Mouse (Mus musculus): ENCODE measurements around the gene Nr1d2. TPM values are rescaled to one million over a fixed set of nuclear protein-coding genes. Genes with fewer than 3 reads are reported as not detected.

Nr1d2 gene
- total and polyA plus RNA-seq, 3 experiments, result 4.5 to 8.4 (median 6.8) TPM

DNA sequence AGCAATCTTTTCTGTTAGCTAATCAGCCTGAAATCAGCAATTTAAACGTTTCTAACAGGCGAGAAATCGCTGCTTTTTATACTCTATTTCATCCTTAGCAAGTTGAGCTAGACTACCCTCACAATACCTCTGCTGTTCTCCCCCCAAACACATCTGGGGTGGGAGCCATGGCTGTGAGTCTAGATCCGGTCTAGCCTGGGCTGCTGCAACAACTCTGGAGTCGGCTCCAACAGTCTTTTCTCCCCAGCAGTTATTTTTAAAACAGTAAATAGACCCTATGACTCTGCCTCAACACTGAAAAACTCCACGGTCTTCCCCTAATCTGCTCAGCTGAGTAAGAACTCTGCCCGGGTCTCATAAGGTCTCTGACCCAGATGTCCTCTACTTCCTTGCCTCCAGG lies 1.2 kb upstream of the Nr1d2 start:
- peaks cover 13% of the 10 kb centered on the region for H3K27me3 ChIP-seq (replicated peaks)
- H3K4me1 ChIP-seq (ENCODE audit: control insufficient read depth in 1 of 2, insufficient read depth in 2 of 2), result peaks cover 0 to 24% of the 10 kb centered on the region in 2 experiments; a peak in 2 of 4 replicates
- H3K79me2 ChIP-seq (replicated peaks; ENCODE audit: control insufficient read depth, extremely low read depth, insufficient read depth, poor library complexity, severe bottlenecking), result no peaks in the 10 kb centered on the region
- dilution Hi-C loops (cut with MboI; ENCODE audit: extremely low pct_ligation_motif_present, extremely low pct_unique_long_range_greater_than_20kb, low sequenced_read_pairs) (no loop called here), in situ Hi-C loops (cut with MboI; ENCODE audit: low pct_ligation_motif_present, low pct_unique_long_range_greater_than_20kb, low sequenced_read_pairs) (no loop called here)
- no peak for DNase-seq (ENCODE audit: extremely low read depth)
- H3K4me2 ChIP-seq (ENCODE audit: insufficient read depth, low read depth, poor library complexity, severe bottlenecking), result no peak overlapping the region
- no peak overlapping the region for H3K27ac ChIP-seq (ENCODE audit: insufficient read depth, low read depth)
- TF ChIP-seq JUND (conservative IDR thresholded peaks at IDR 0.05; ENCODE audit: low read depth, low read length) (no peak), MXI1 (IDR thresholded peaks at IDR 0.05; ENCODE audit: low read depth, low read length) (no peak), SIN3A (IDR thresholded peaks at IDR 0.05; ENCODE audit: low read length) (no peak), SMC3 (IDR thresholded peaks at IDR 0.05; ENCODE audit: low read depth, low read length) (no peak), NELFE (IDR thresholded peaks at IDR 0.05; ENCODE audit: low read depth, low read length) (no peak), USF2 (conservative IDR thresholded peaks at IDR 0.05; ENCODE audit: low read depth, low read length) (no peak), UBTF (IDR thresholded peaks at IDR 0.05; ENCODE audit: low read depth, low read length) (no peak), CHD1 (IDR thresholded peaks at IDR 0.05; ENCODE audit: low read depth, low read length) (no peak), MYC (IDR thresholded peaks at IDR 0.05; ENCODE audit: low read depth, low read length) (no peak)
- H3K9me3 ChIP-seq (replicated peaks; ENCODE audit: low read length), result no peaks in the 10 kb centered on the region
- H3K36me3 ChIP-seq (replicated peaks in 1 of 2; ENCODE audit: control insufficient read depth in 1 of 2, insufficient read depth in 1 of 2, low read length in 1 of 2), result no peaks in the 10 kb centered on the region
- no peak overlapping the region for H3K9ac ChIP-seq (ENCODE audit: insufficient read depth, low read depth)
- no peak overlapping the region for H3K4me3 ChIP-seq (replicated peaks in 1 of 3; ENCODE audit: low read depth in 2 of 3, low read length in 2 of 3, poor library complexity in 1 of 3)

DNA sequence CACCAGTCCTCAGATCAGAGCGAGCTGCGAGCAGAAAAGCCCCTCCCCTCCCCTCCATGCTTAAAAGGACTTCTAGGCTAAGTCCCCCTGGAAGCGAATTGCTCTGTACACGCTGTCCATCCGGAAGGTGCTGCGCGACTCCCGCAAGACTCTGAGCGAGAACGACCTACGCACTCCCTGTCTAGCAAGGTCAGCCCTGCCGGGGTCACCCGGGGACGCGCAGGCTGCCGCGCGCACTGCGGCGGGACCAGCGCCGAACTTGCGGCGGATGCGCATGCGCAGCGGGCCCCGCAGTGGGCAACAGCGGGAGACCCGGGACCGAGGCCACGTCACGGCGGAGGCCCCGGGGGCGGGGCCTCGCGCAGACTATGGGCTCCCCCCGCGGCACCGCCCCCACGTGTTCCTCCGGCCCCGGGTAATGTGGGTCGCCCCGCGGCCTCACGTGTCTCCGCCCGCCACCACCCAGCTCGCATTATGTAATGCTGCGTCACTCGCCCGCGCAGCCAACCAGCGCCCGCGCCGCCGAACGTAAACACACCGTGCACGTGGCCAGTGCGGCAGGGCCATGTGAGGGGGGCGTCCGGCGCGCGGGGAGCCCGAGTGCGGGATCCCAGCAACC lies 687 bp downstream of the Nr1d2 start:
- H3K9me3 ChIP-seq (replicated peaks; ENCODE audit: low read length), result no peaks in the 10 kb centered on the region
- peak overlapping the region; percentile 39; the same call in 1 of the 2 replicates for H3K27ac ChIP-seq (ENCODE audit: insufficient read depth, low read depth)
- peak overlapping the region; percentile 83; the same call in 1 of the 2 replicates for H3K4me2 ChIP-seq (ENCODE audit: insufficient read depth, low read depth, poor library complexity, severe bottlenecking)
- peak overlapping the region; percentile 60 to 84 (median 67) for H3K4me3 ChIP-seq (replicated peaks in 1 of 3; ENCODE audit: low read depth in 2 of 3, low read length in 2 of 3, poor library complexity in 1 of 3)
- H3K36me3 ChIP-seq (replicated peaks in 1 of 2; ENCODE audit: control insufficient read depth in 1 of 2, insufficient read depth in 1 of 2, low read length in 1 of 2), result no peaks in the 10 kb centered on the region
- peaks cover 0 to 42% of the 10 kb centered on the region in 2 experiments; a peak in 2 of 4 replicates for H3K4me1 ChIP-seq (ENCODE audit: control insufficient read depth in 1 of 2, insufficient read depth in 2 of 2)
- in situ Hi-C loops (cut with MboI; ENCODE audit: low pct_ligation_motif_present, low pct_unique_long_range_greater_than_20kb, low sequenced_read_pairs) (loop anchor here (5.0 kb wide), 1 partner anchor 34 kb away; the partner anchor contains the start of genes Nkiras1 and Rpl15), dilution Hi-C loops (cut with MboI; ENCODE audit: extremely low pct_ligation_motif_present, extremely low pct_unique_long_range_greater_than_20kb, low sequenced_read_pairs) (no loop called here)
- peak overlapping the region; percentile 56 for H3K9ac ChIP-seq (ENCODE audit: insufficient read depth, low read depth)
- peak; percentile 94 for DNase-seq (ENCODE audit: extremely low read depth)
- H3K27me3 ChIP-seq (replicated peaks), result peaks cover 11% of the 10 kb centered on the region
- H3K79me2 ChIP-seq (replicated peaks; ENCODE audit: control insufficient read depth, extremely low read depth, insufficient read depth, poor library complexity, severe bottlenecking), result no peaks in the 10 kb centered on the region
- TF ChIP-seq MEF2A (IDR thresholded peaks at IDR 0.05; ENCODE audit: borderline replicate concordance, low read depth, low read length), result 0 out of 2 replicates have a peak, but pooled peaks have one; percentile 42
- TF ChIP-seq MAZ (IDR thresholded peaks at IDR 0.05; ENCODE audit: low read depth, low read length), result 0 out of 2 replicates have a peak, but pooled peaks have one; percentile 39
- peak; percentile 99 for TF ChIP-seq MXI1 (IDR thresholded peaks at IDR 0.05; ENCODE audit: low read depth, low read length)
- peak; percentile 99 for TF ChIP-seq NRF1 (IDR thresholded peaks at IDR 0.05; ENCODE audit: low read depth, low read length)
- TF ChIP-seq KAT2A (IDR thresholded peaks at IDR 0.05; ENCODE audit: insufficient replicate concordance, low read length), result no peak
- no peak for TF ChIP-seq RAD21 (IDR thresholded peaks at IDR 0.05; ENCODE audit: low read depth, low read length)
- peak; percentile 98 for TF ChIP-seq MAX (IDR thresholded peaks at IDR 0.05; ENCODE audit: low read length)
- peak; percentile 87 for TF ChIP-seq POLR2A (IDR thresholded peaks at IDR 0.05; ENCODE audit: low read depth, low read length)
- no peak for TF ChIP-seq JUN (IDR thresholded peaks at IDR 0.05; ENCODE audit: insufficient read depth, low read depth, low read length)
- peak; percentile 96 for TF ChIP-seq SIN3A (IDR thresholded peaks at IDR 0.05; ENCODE audit: low read length)
- no peak for TF ChIP-seq E2F4 (IDR thresholded peaks at IDR 0.05; ENCODE audit: insufficient replicate concordance, low read depth, low read length)
- peak; percentile 84 for TF ChIP-seq USF1 (IDR thresholded peaks at IDR 0.05; ENCODE audit: low read depth, low read length)
- TF ChIP-seq MYC (IDR thresholded peaks at IDR 0.05; ENCODE audit: low read depth, low read length), result peak; percentile 73
- peak; percentile 60; the same call in 1 of the 2 replicates for TF ChIP-seq CHD2 (IDR thresholded peaks at IDR 0.05; ENCODE audit: low read length)
- TF ChIP-seq RCOR1 (conservative IDR thresholded peaks at IDR 0.05; ENCODE audit: low read depth, low read length), result no peak; the same call in 1 of the 2 replicates
- TF ChIP-seq UBTF (IDR thresholded peaks at IDR 0.05; ENCODE audit: low read depth, low read length), result no peak
- TF ChIP-seq BHLHE40 (IDR thresholded peaks at IDR 0.05; ENCODE audit: low read depth, low read length), result peak; percentile 99
- TF ChIP-seq USF2 (conservative IDR thresholded peaks at IDR 0.05; ENCODE audit: low read depth, low read length), result peak; percentile 47
- TF ChIP-seq EP300 (IDR thresholded peaks at IDR 0.05; ENCODE audit: low read length), result no peak
- TF ChIP-seq HCFC1 (IDR thresholded peaks at IDR 0.05; ENCODE audit: low read depth, low read length), result peak; percentile 27; the same call in 1 of the 2 replicates
- TF ChIP-seq ETS1 (conservative IDR thresholded peaks at IDR 0.05; ENCODE audit: low read depth, low read length), result peak; percentile 94
- peak; percentile 44; the same call in 1 of the 2 replicates for TF ChIP-seq ELF1 (IDR thresholded peaks at IDR 0.05; ENCODE audit: low read depth, low read length)
- TF ChIP-seq ZMIZ1 (IDR thresholded peaks at IDR 0.05; ENCODE audit: low read depth, low read length), result no peak; the same call in 1 of the 2 replicates
- no peak; the same call in 1 of the 2 replicates for TF ChIP-seq GABPA (IDR thresholded peaks at IDR 0.05; ENCODE audit: insufficient replicate concordance, low read depth, low read length)
- TF ChIP-seq POLR2AphosphoS2 (IDR thresholded peaks at IDR 0.05; ENCODE audit: low read depth, low read length), result peak; percentile 44; the same call in 1 of the 2 replicates
- no peak for TF ChIP-seq ZNF384 (IDR thresholded peaks at IDR 0.05; ENCODE audit: low read depth, low read length)
- TF ChIP-seq SMC3 (IDR thresholded peaks at IDR 0.05; ENCODE audit: low read depth, low read length), result no peak

Measured in CH12.LX (cell line).